Mouse (Mus musculus): ENCODE measurements at regions not wholly inside any gene's neighbourhood (a gene's known extent, or its start where the extent isn't known, plus 50 kb on each side); places are given as distances from the start of the nearest gene placed in this dataset.
"Not testable (repeated sequence)": the region's sequence is repeated elsewhere in the genome, so short reads cannot be mapped to it uniquely, and the experiment has no call there.

- no peak for DNase-seq (ENCODE audit: low spot score)
These were observed 178.3 kb upstream of the Rgma start for GRCm38 (mm10) chr7:73196851-73197531.

GRCm38 (mm10) chr7:73198069-73198468 is 177.2 kb upstream of the Rgma start:
- DNase-seq (ENCODE audit: low spot score), result no peak

GRCm38 (mm10) chr7:73199967-73200366 is 175.3 kb upstream of the Rgma start:
- no peak for DNase-seq (ENCODE audit: low spot score)

GRCm38 (mm10) chr7:73201330-73201729 is 174.0 kb upstream of the Rgma start:
- DNase-seq (ENCODE audit: low spot score), result no peak

GRCm38 (mm10) chr7:73206922-73207811 is 168.1 kb upstream of the Rgma start:
- no peak for DNase-seq (ENCODE audit: low spot score)

- DNase-seq (ENCODE audit: low spot score), result no peak
These were observed 166.9 kb upstream of the Rgma start for GRCm38 (mm10) chr7:73208479-73208816.

GRCm38 (mm10) chr7:73208817-73209602 is 166.3 kb upstream of the Rgma start:
- no peak for DNase-seq (ENCODE audit: low spot score)

GRCm38 (mm10) chr7:73210078-73210477 is 165.2 kb upstream of the Rgma start:
- DNase-seq (ENCODE audit: low spot score), result no peak

GRCm38 (mm10) chr7:73222237-73222915 is 152.9 kb upstream of the Rgma start:
- DNase-seq (ENCODE audit: low spot score), result no peak

- no peak for DNase-seq (ENCODE audit: low spot score)
These were observed 152.3 kb upstream of the Rgma start for GRCm38 (mm10) chr7:73222929-73223512.

- DNase-seq (ENCODE audit: low spot score), result no peak
These were observed 141.7 kb upstream of the Rgma start for GRCm38 (mm10) chr7:73233539-73234158.

GRCm38 (mm10) chr7:73238486-73238885 is 136.8 kb upstream of the Rgma start:
- DNase-seq (ENCODE audit: low spot score), result no peak

GRCm38 (mm10) chr7:73243591-73244355 is 131.5 kb upstream of the Rgma start:
- no peak for DNase-seq (ENCODE audit: low spot score)

- DNase-seq (ENCODE audit: low spot score), result no peak
These were observed 129.9 kb upstream of the Rgma start for GRCm38 (mm10) chr7:73245431-73245830.

- DNase-seq (ENCODE audit: low spot score), result no peak
These were observed 124.7 kb upstream of the Rgma start for GRCm38 (mm10) chr7:73250593-73250992.

GRCm38 (mm10) chr7:73251187-73251740 is 124.0 kb upstream of the Rgma start:
- DNase-seq (ENCODE audit: low spot score), result no peak

- DNase-seq (ENCODE audit: low spot score), result not testable (repeated sequence)
These were observed 120.3 kb upstream of the Rgma start for GRCm38 (mm10) chr7:73254972-73255371.

- DNase-seq (ENCODE audit: low spot score), result no peak
These were observed 115.2 kb upstream of the Rgma start for GRCm38 (mm10) chr7:73260140-73260539.

GRCm38 (mm10) chr7:73261750-73262149 is 113.6 kb upstream of the Rgma start:
- DNase-seq (ENCODE audit: low spot score), result no peak

GRCm38 (mm10) chr7:73262526-73262925 is 112.8 kb upstream of the Rgma start:
- no peak for DNase-seq (ENCODE audit: low spot score)

Measured in yolk sac, embryonic 10.5 days (tissue).